Mouse (Mus musculus): ENCODE results near the gene Tgfbrap1.
"Not testable (repeated sequence)": the region's sequence is repeated elsewhere in the genome, so short reads cannot be mapped to it uniquely, and the experiment has no call there.

Gene Tgfbrap1

GRCm38 (mm10) chr1:43098031-43098984, at the start of gene Tgfbrap1, which contains the start of gene AI597479:
Tgfbrap1 (minus strand) TSS chr1:43098637.
AI597479 (plus strand) TSS chr1:43098710.
- DNase-seq (ENCODE audit: low spot score), result peak; percentile 90

GRCm38 (mm10) chr1:43147474-43147873, 49.0 kb upstream of the Tgfbrap1 start:
- no peak for DNase-seq (ENCODE audit: low spot score)

DNA sequence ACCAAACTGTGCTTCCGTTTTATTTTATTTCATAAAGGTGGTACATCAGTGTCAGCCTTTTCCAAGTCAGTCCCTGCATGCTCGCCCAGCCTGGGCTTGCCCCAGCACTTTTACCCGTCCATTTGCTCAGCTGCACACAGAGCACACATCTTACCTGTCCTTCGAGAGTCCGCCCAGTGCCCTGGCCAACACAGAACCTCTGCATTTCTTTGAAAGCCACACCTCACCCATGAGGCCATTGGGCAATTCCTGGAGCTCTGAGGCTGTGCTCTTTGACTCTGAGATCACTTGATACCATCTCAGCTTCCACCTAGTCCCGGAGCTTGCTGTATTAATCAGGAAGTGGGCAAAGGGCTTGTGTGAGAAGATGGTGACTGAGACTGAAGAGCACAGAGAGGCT, 47.0 kb upstream of the Tgfbrap1 start:
- no peak for DNase-seq (ENCODE audit: low spot score)

DNA sequence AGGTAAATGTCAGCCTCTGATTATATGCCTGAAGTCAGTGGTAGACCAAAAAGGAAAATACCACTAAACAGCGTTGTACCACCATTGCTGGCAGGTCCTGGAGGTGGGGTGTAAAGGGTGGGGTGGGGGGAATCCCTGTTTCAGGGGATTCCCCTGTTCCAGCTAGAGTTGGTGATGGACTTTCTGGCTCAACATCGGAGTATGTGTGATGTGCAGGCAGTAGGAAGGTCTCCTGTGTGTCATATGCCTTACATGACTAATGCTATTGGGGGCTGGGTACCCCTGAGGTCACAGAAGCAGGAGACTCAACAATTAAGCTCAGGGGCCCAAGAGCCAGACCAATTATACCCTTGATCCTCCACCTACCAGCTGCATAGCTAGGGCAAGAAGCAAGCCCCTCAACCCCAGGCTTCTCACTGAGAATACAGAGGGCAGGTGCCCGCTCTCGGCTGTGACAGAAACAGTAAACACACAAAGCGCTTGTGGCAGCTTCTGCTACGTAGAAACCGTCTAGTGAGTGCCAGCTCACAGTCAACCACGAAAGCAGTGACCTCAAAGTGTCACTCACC, 46.0 kb upstream of the Tgfbrap1 start:
- no peak for DNase-seq (ENCODE audit: low spot score)

GRCm38 (mm10) chr1:43143791-43144190, 45.4 kb upstream of the Tgfbrap1 start:
- DNase-seq (ENCODE audit: low spot score), result no peak

GRCm38 (mm10) chr1:43143284-43143683, 44.8 kb upstream of the Tgfbrap1 start:
- no peak for DNase-seq (ENCODE audit: low spot score)

DNA sequence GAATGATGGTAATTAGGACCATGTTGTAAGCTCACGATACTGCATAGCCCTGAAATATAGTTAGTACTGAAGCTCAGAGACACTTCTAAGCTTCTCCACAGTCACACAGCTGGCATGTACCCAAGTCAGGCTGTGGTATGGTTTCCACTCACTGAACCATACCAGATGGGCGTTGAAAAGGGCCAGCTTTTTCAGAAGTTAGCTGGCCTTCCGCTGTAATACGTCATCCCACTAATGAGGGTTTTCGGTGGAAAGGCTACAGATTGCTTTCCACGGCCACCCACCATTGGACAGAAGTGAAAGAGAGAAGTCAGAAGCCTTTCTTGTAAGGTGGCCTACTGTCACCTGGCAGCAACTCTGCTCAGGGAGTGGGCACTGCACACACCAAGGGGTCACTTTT, 44.4 kb upstream of the Tgfbrap1 start:
- no peak for DNase-seq (ENCODE audit: low spot score)

DNA sequence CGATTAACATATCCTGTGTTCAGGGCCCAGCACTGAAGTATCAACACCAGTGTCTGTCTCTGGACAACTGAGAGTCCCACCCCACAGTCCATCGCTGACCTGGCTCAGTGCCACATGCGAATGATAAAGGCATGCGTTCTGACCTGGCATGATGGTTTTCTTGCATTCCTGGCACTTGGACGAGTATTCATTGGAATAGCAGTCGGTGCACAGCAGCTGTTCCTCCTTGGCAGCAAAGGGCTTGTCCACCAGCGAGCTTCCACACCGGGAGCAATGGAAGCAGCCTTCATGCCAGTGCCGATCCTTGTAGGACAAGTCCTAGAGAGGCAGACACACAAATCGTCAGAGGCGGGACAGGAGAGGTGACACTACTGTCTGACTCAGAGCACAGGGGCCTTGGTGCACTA, 43.1 kb upstream of the Tgfbrap1 start:
- DNase-seq (ENCODE audit: low spot score), result no peak

DNA sequence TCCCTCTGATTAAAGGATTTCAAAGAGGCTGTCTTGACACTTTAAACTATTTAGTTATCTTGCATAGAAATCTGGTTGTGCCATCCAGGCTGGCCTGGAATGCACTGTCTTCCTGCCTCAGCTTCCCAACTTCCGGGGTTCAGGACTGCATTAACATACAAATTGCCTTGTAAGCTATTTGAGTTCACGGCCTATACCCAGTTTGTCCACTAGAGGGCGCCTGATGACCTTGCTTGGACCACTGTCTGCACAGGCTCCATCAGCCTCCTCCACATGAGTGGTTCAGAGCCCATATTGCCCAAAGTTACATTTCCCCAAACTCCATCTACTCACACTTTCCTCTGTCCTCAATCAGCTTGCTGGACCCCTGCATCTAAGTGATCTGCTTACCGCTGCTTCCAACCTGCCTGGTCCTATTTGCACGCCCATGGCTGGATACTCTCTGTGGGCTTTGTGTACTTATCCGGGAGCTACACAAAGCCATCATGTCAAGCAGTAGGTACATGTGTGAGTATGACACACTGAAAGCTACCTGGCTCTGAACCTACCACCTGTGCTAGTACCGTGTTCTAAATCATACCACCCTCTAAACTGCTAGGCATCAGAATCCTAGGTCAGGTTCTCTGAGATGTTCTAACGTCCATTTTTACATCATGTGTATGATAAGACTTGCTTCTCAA, 41.3 kb upstream of the Tgfbrap1 start:
- DNase-seq (ENCODE audit: low spot score), result peak; percentile 74

- DNase-seq (ENCODE audit: low spot score), result no peak
Measured at GRCm38 (mm10) chr1:43138268-43138812, 39.9 kb upstream of the Tgfbrap1 start.

GRCm38 (mm10) chr1:43137334-43137733, 38.9 kb upstream of the Tgfbrap1 start:
- no peak for DNase-seq (ENCODE audit: low spot score)

DNA sequence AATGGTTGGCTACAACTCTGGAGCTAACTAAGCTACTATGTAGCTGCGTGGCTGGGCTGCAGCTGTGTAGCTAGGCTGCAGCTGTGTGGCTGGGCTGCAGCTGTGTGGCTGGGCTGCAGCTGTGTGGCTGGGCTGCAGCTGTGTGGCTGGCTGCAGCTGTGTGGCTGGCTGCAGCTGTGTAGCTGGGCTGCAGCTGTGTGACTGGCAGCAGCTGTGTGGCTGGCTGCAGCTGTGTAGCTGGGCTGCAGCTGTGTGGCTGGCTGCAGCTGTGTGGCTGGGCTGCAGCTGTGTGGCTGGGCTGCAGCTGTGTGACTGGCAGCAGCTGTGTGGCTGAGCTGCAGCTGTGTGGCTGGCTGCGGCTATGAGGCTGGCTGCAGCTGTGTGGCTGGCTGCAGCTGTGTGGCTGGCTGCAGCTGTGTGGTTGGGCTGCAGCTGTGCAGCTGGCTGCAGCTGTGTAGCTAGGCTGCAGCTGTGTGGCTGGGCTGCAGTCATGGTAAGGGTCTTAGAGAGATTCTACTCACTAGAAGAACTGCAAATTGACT, 38.1 kb upstream of the Tgfbrap1 start:
- not testable (repeated sequence) for DNase-seq (ENCODE audit: low spot score)

DNA sequence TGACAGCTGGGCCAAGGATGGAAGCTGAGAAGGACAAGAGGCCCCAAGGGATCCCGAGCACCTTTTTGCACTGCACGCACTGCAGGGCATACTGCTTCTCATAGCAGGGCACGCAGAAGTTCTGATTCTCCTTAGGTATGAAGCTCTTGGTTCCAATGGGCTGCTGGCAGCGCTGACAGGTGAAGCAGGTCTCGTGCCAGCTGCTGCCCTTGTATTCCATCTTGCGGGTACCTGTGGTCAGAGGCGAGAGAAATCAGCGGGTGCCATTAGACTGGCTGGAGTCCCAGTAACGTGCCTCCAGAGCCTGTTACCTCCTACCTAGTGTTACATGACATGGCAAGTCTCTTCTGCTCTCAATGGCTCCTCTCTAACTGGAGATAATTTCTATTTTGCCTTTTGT, 33.2 kb upstream of the Tgfbrap1 start:
- no peak for DNase-seq (ENCODE audit: low spot score)

DNA sequence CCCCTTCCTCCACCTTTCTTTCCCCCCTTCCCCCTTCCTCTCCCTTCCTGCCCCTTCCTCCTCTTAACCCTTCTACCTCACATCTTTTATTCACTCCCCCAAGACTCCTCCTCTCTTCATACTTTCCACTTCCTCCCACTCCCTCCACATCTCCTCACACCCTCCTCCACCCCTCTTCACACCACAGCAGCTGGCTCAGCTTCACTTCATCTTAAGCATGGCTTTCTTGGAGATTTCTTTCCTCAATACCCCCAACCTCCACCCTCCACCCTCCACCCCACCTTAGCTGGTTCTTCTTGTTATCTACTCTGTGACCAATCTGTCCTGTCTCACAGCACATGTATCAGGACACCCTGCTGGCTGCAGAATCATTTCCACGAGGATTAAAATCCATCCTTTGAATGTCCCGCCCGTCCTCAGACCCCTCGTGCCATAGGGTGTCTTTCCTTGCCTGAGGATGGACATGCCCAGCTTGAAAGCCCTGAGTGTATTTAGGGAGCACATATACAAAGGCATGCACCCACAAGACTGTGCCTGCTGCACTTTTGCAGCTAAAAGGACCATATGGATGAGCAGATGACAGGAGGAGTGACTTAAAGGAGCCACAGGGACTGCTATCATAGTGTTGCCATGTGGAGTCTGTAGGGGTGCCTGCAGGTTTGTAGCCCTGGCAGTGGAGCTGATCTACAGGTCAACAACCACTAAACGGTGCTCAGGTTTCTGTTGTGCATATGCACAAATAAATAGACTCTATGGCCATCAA, 32.0 kb upstream of the Tgfbrap1 start:
- no peak for DNase-seq (ENCODE audit: low spot score)

- no peak for DNase-seq (ENCODE audit: low spot score)
Measured at GRCm38 (mm10) chr1:43127820-43128610, 29.6 kb upstream of the Tgfbrap1 start.

DNA sequence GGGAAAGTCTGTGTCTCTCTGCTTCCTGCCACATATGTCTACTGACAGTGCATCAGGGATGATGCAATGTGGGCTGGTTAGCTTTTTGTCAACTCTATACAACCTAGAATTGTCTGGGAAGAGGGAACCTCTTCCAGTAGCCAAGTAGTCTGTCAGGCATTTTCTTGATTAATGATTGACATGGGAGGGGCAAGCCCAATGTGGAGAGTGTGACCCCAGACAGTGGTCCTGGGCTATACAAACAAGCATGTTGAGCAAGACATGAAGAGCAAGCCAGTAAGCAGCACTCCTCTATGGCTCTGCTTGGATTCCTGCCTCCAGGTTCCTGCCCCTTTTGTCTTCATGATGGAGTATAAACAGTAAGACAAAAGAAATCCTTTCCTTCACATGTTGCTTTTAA, 28.8 kb upstream of the Tgfbrap1 start:
- DNase-seq (ENCODE audit: low spot score), result no peak

DNA sequence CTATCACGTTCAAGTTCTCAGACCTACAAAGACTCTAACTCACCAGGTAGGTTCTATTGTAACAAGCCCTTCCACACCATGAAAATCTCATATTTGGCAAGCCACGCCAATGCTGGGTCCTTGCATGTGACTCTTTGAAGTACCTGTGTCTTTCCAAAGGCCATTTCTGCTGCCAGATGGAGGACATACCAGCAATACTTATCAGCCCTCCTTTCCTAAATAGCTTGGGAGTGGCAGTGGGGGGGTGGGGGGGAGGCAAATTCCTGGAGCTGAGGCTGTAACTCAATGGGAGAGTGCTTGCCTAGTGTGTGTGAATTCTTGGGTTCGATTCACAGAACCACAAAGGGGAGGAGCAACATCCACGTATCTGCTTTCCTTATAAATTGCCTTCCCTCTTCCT, 26.3 kb upstream of the Tgfbrap1 start:
- DNase-seq (ENCODE audit: low spot score), result no peak

DNA sequence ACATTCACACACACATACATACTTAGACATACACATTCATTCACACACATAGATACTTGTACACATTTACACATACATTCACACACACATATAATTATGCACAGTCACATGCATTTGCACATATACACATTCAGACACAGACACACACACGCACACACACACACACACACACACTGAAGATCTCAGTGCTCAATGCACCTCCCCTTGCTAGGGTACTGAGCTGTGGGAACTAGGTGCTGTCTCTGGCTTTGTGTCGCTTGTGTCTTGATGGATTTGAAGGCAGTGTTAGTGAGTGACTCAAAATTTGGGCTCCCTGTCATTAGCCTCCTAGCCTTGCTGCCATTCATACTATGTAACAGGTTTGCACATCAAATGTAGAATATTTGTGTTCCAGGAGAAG, 24.2 kb upstream of the Tgfbrap1 start:
- DNase-seq (ENCODE audit: low spot score), result no peak

GRCm38 (mm10) chr1:43120950-43121349, 22.5 kb upstream of the Tgfbrap1 start:
- no peak for DNase-seq (ENCODE audit: low spot score)

GRCm38 (mm10) chr1:43117435-43117834, 19.0 kb upstream of the Tgfbrap1 start:
- DNase-seq (ENCODE audit: low spot score), result no peak

DNA sequence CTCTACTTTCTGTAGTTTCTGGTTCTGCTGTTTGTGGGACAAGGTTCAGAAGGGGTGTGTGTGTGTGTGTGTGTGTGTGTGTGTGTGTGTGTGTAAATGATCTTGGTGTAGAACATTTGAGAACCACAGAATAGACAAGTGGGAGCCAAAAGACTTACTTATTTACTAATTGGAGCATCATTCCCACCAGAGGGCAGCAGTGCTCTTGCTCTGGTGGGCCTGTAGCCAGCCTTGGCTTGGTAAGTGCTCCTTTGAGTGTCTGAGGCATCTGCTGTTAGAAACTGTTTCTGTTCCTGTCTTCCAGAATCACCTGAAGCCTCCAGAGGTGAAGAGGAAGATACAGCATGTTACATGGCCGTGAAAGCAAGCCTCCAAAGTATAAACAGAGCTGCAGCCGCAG, 14.4 kb upstream of the Tgfbrap1 start:
- DNase-seq (ENCODE audit: low spot score), result peak; percentile 18

All from T-cell, adult 2 months (primary cell).